Mouse (Mus musculus) frontal cortex, postnatal 14 days (tissue): ENCODE data around the gene Zmym5.
"Not testable (repeated sequence)": the region's sequence is repeated elsewhere in the genome, so short reads cannot be mapped to it uniquely, and the experiment has no call there.

ENCODE experiments used
- DNase-seq, 2 experiments: peaks; one replicate each; pipeline ENCODE4 v3.0.0; 2022; ENCODE audit warnings: low spot score in 2 of 2

Gene Zmym5

DNA sequence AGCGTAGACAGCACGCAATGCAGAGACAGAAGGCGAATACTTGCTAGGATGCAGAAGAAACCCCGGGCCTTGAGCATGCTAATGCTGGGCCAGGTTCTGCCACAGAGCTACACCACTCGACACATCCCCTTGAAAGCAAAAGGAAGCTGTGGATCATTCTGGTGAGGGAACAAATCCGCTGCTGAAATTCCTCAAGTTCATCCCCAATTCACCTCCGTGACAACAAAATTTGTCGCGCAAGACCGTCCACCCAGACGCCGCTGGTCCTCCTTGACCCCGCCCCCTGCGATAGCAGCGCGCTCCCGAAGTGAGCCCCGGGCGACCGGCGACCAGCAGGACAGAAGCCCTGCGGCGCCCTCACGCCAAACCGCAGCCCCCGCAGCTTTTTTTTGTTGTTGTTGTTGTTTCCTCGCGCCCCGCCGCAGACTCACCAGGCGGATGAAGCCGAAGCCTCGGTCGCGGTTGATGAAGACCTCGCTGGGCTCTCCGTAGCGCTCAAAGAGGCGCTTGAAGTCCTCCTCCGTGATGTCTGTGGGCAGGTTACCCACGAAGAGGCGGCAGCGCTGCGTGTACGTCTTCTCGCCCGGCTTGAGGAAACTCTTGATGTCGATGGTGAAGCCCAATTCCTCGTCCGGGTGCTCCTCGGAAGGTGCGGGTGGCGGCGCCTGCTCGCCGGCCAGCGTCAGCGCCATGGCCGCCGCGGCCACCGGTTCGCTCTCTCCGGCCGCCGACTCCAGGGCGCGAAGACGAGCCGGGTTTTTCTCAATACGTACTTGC lies 34.0 kb downstream of the Zmym5 start:
- DNase-seq = peak; percentile 25 to 54

DNA sequence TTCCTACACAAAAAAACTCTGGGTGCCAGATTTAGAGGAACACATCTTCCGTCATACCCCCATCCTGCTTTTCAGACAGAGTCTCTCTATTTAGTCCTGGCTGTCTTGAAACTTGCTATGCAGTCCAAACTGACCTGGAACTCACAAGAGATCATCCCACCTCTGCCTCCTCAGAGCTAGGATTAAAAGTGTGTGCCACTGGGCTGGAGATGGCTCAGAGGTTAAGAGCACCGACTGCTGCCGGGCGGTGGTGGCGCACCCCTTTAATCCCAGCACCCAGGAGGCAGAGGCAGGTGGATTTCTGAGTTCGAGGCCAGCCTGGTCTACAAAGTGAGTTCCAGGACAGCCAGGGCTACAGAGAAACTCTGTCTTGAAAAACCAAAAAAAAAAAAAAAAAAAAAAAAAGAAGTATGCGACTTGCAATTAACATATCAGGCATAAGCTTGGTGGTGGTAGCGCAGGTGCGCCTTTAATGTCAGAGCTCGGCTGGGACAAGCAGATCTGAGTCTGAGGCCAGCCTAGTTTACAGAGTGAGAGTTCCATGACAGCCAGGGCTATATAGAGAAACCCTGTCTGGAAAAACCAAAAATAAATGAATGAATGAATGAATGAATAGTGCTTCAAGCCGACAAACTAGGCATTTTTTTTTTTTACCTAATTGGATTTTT lies 34.8 kb downstream of the Zmym5 start:
- no peak for DNase-seq

DNA sequence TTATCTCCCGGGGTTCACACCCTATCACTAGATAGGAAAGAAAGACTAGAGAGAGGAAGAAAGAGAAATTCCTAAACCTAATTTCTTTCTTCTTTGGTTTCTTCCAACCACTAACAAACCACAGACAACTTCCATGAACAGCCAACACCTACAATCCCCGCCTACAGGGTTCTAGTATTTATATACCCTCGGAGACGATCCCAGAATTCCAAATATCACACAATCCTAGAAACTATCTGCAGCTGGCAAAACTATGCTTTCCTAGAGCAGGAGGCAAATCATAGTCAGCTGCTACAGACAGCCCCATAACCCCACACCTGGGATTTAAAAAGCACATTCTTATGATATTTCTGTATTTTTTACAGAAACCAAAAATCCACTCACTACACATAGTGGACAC lies 36.1 kb downstream of the Zmym5 start:
- DNase-seq = no peak

DNA sequence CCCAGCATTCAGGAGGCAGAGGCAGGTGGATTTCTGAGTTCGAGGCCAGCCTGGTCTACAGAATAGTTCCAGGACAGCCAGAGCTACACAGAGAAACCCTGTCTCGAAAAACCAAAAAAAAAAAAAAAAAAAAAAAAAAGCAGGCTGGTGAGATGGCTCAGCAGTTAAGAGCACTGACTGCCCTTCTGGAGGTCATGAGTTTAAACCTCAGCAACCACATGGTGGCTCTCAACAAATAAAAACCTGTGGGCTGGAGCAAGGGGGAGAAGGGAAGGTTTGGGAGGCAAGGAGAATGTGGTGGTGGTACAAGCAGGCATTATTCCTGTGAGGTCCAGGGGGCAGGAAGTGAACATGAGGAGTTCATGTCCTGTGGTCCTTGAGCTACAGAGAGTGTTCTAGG lies 45.1 kb downstream of the Zmym5 start:
- DNase-seq = not testable (repeated sequence)

DNA sequence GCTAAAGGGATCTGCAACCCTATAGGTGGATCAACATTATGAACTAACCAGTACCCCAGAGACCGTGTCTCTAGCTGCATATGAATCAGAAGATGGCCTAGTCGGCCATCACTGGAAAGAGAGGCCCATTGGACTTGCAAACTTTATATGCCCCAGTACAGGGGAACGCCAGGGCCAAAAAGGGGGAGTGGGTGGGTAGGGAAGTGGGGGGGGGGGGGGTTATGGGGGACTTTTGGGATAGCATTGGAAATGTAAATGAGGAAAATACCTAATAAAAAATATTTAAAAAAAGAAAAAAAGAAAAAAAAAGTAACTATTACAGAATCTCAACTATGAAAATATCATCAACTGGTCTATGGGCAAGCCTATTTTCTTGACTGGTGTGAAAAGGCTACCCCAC lies 46.4 kb downstream of the Zmym5 start:
- not testable (repeated sequence) for DNase-seq

DNA sequence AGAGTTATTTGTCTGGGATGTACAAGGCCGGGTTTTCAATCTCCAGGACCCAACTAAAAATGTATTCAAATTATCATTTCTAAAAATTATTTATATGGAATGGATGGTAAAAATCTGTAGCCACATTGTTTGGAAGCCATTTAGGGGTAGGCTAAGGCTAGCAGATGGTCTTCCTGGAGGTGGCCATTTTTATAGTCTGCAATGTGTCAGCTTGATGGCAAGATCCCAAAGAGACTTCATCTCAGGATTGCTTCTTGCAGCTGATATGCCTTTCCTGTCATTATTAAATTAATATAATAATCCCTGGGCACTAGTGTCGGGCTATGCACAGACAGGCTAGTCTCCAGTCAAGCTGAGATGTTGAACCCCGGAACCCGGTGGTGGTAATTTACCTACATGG lies 60.2 kb downstream of the Zmym5 start:
- DNase-seq = no peak
